Mouse (Mus musculus): ENCODE data around the gene Slc22a6.

DNA sequence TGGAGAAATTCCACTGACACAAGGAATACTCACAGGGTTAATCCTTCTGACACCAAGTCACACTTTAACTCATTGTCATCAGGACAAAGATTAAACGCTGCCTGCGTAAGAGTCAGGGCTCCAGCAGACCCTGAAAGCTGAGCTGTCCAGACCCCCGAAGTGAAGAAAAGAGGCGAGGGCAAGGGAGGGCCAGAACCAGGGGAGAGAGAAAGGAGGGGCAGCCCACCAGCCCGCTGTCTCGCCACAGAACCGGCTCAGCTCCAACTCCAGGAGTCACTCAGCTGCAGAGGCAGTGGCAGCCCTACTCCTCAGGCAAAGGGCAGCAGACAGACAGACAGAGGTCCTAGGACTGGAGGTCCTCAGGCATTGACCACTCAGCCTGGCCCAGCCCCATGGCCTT, at the start of gene Slc22a6:
- no peak for TF ChIP-seq USF1 (IDR thresholded peaks at IDR 0.05; ENCODE audit: low read depth, low read length)
- no peak for TF ChIP-seq NELFE (IDR thresholded peaks at IDR 0.05; ENCODE audit: low read depth, low read length)
- TF ChIP-seq TAL1 (IDR thresholded peaks at IDR 0.05; ENCODE audit: low read length): no peak
